Mouse (Mus musculus) c-Kit-positive CD71-positive TER-119-positive erythroid progenitor cells, embryonic 14.5 days (primary cell): ENCODE results near the gene Gm6526.
"Not testable (repeated sequence)": the region's sequence is repeated elsewhere in the genome, so short reads cannot be mapped to it uniquely, and the experiment has no call there.

Experiments
- DNase-seq: peaks from one replicate; pipeline ENCODE4 v3.0.0-alpha.2; 2013; ENCODE audit warnings: low spot score

Gene Gm6526

GRCm38 (mm10) chr14:43747566-43747965 is at the start of gene Gm6526:
Gene Gm6526, plus strand, starts transcription at chr14:43747866.
- DNase-seq, result not testable (repeated sequence)

GRCm38 (mm10) chr14:43727385-43727784 is 20.3 kb upstream of the Gm6526 start, which contains the start of gene Gm16506:
Gene Gm16506, minus strand, starts transcription at chr14:43727485.
- not testable (repeated sequence) for DNase-seq

- not testable (repeated sequence) for DNase-seq
Measured at GRCm38 (mm10) chr14:43784645-43785044, 37.0 kb downstream of the Gm6526 start, which contains the start of gene Gm8180. Gene Gm8180, minus strand, starts transcription at chr14:43784745.

GRCm38 (mm10) chr14:43793811-43794210 is 46.1 kb downstream of the Gm6526 start:
- DNase-seq, result not testable (repeated sequence)

GRCm38 (mm10) chr14:43796069-43796904 is 48.6 kb downstream of the Gm6526 start:
- no peak for DNase-seq

GRCm38 (mm10) chr14:43796905-43797470 is 49.3 kb downstream of the Gm6526 start:
- not testable (repeated sequence) for DNase-seq

- DNase-seq, result not testable (repeated sequence)
Measured at GRCm38 (mm10) chr14:43804435-43804834, 56.8 kb downstream of the Gm6526 start.
